Comparison of ENCODE assay signal across 17 mouse cellular contexts in the genomic region with DNA sequence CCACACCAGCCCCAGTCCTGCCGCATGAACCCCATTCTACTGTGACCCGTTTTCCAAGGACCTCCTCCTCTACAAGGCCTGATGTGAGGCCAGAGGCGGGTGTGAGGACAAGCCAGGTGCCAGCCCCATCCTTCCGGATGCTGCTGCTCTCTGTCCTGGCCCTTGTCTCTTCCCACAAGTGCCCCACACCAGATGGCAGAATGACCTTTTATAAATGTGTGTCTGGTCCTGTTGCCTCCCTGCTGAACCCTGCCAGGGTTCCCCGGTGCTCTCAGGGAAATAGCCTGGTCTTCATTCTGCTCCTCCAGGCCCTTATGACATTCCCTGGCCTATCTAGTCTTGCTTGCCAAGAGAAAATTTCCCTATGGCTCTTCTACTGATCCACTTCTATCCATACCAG. TPM values are rescaled to one million over a fixed set of nuclear protein-coding genes. Genes with fewer than 3 reads are reported as not detected.
"Had no signal": no experiment of that assay in that cellular context is flagged by ENCODE, and none has a peak within 500 bp of the region (broad histone marks: within the 10 kb centered on the region; RNA-seq: fewer than 3 reads in every experiment).

No protein-coding gene starts in this region.

- H3K4me3 ChIP-seq: limb, embryonic 13.5 days; midbrain, embryonic 10.5 days; midbrain, embryonic 15.5 days; neural tube, embryonic 12.5 days had no signal

- H3K27ac ChIP-seq: limb, embryonic 13.5 days; liver, embryonic 14.5 days; midbrain, embryonic 10.5 days; midbrain, embryonic 15.5 days; neural tube, embryonic 12.5 days had no signal

- ATAC-seq: lung, postnatal 0 days; midbrain, embryonic 15.5 days had no signal

- H3K27me3 ChIP-seq: limb, embryonic 13.5 days; midbrain, embryonic 15.5 days; neural tube, embryonic 12.5 days had no signal

- H3K4me2 ChIP-seq: limb, embryonic 13.5 days; midbrain, embryonic 15.5 days; neural tube, embryonic 12.5 days had no signal

- H3K36me3 ChIP-seq: limb, embryonic 13.5 days; midbrain, embryonic 10.5 days; midbrain, embryonic 15.5 days; neural tube, embryonic 12.5 days had no signal

- H3K9me3 ChIP-seq: limb, embryonic 13.5 days; midbrain, embryonic 10.5 days; midbrain, embryonic 15.5 days; neural tube, embryonic 12.5 days had no signal

- DNase-seq: kidney, adult 8-10 months; kidney, postnatal 25 days; layer of hippocampus, adult 9-11 months; left cerebral cortex, postnatal 4 days; lung, adult 2 months; lung, postnatal 36 days; spleen, adult 18-20 months; thymus, adult 18-20 months; thymus, postnatal 25 days had no signal

- H3K9ac ChIP-seq: limb, embryonic 13.5 days; liver, embryonic 14.5 days; midbrain, embryonic 15.5 days; neural tube, embryonic 12.5 days had no signal

RNA-seq across cellular contexts. Expression of gene Neurl1a, which starts 47.2 kb away (rescaled TPM):
- total RNA-seq: megakaryocyte, adult 5-6 weeks; monocyte, adult 5-6 weeks had no signal
